Mouse (Mus musculus) heart, embryonic 16.5 days (tissue): ENCODE data around the gene Pdzd4. TPM values are rescaled to one million over a fixed set of nuclear protein-coding genes. Genes with fewer than 3 reads are reported as not detected.

Experiments used
- ATAC-seq: fragments of 200-750 bp; cut with Nextera tagmentation; replicated peaks from 2 replicates; pipeline ENCODE4 v1.8.0; 2017; ENCODE audit warnings: moderate number of reproducible peaks; ENCODE audit not compliant: insufficient read depth, low FRiP score; ENCODE audit errors: extremely low read depth
- H3K27ac ChIP-seq: fragments of 300-500 bp; sonication (generic); 2 replicates; pipeline ENCODE4 v1.5.1; 2014; ENCODE audit warnings: mild to moderate bottlenecking, low read length, control low read depth, moderate library complexity
- H3K27me3 ChIP-seq: fragments of 300-500 bp; sonication (generic); 2 replicates; pipeline ENCODE4 v1.6.1; 2014; ENCODE audit warnings: low read length, mixed read lengths; ENCODE audit not compliant: control insufficient read depth, insufficient read depth
- H3K36me3 ChIP-seq: fragments of 300-500 bp; sonication (generic); 2 replicates; pipeline ENCODE4 v1.6.1; 2014; ENCODE audit not compliant: control insufficient read depth, insufficient read depth
- H3K4me1 ChIP-seq: fragments of 300-500 bp; sonication (generic); 2 replicates; pipeline ENCODE4 v1.6.1; 2014; ENCODE audit warnings: low read length, mixed read lengths; ENCODE audit not compliant: control insufficient read depth, insufficient read depth
- H3K4me2 ChIP-seq: fragments of 300-500 bp; sonication (generic); 2 replicates; pipeline ENCODE4 v1.6.1; 2014; ENCODE audit warnings: low read depth, mild to moderate bottlenecking, control low read depth, low read length
- H3K4me3 ChIP-seq: fragments of 300-500 bp; sonication (generic); 2 replicates; pipeline ENCODE4 v1.5.1; 2014; ENCODE audit warnings: mild to moderate bottlenecking, control low read depth, low read length
- H3K9ac ChIP-seq: fragments of 300-500 bp; sonication (generic); 2 replicates; pipeline ENCODE4 v1.6.1; 2014; ENCODE audit warnings: low read length, control low read depth
- H3K9me3 ChIP-seq: fragments of 300-500 bp; sonication (generic); replicated peaks from 2 replicates; pipeline ENCODE4 v1.6.1; 2016; ENCODE audit warnings: low read length; ENCODE audit not compliant: control insufficient read depth
- WGBS: fragments of 180-500 bp; shearing (Covaris S2); extraction: QIAGEN DNeasy Blood & Tissue Kit; methylation state at CpG from one replicate; pipeline ENCODE4 v1.1.7; 2014; 5-methylcytosine and 5-hydroxymethylcytosine counted together
- polyA plus RNA-seq: library from polyadenylated mRNA; unstranded; fragments of >200 nt; fragmentation: Nextera tagmentation; extraction: Ambion mirVana; gene quantifications from 2 replicates; pipeline ENCODE4 v1.2.1, GENCODE M21; 2015

Pdzd4 gene
- polyA plus RNA-seq, 1 experiment from 2014 or later: 0.32 TPM

GRCm38 (mm10) chrX:73767267-73767666, 57.5 kb downstream of the Pdzd4 start:
- 66% methylated on average over 9 of the region's 9 CpGs for WGBS
- no peak for ATAC-seq
- H3K9ac ChIP-seq: no peak overlapping the region
- H3K4me2 ChIP-seq: no peak overlapping the region
- no peak overlapping the region for H3K4me3 ChIP-seq
- H3K9me3 ChIP-seq: no peaks in the 10 kb centered on the region
- H3K4me1 ChIP-seq: peaks cover 3% of the 10 kb centered on the region; the same call in 1 of the 2 replicates
- H3K27me3 ChIP-seq: no peaks in the 10 kb centered on the region
- H3K27ac ChIP-seq: no peak overlapping the region
- no peaks in the 10 kb centered on the region for H3K36me3 ChIP-seq

GRCm38 (mm10) chrX:73765311-73765710, 59.5 kb downstream of the Pdzd4 start:
- peak; percentile 73 for ATAC-seq

DNA sequence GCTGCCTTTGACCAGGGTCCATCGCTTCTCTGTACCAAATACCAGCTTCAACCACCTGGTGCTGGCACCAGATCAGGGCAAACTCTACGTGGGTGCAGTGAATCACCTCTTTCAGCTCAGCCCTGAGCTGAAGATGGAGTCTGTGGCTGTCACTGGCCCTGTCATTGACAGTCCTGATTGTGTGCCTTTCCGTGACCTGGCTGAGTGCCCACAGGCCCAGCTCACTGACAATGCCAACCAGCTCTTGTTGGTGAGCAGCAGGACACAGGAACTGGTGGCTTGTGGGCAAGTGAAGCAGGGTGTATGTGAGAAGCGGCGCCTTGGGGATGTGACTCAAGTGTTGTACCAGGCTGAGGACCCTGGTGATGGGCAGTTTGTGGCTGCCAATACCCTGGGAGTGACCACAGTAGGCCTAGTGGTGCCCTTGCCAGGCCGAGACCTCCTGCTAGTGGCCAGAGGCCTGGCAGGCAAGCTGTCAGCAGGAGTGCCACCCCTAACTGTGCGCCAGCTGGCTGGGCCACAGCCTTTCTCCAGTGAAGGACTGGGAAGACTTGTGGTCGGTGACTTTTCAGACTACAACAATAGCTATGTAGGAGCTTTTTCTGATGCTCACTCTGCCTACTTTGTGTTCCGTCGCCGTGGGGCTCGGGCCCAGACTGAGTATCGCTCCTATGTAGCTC, 66.0 kb downstream of the Pdzd4 start:
- 78% methylated on average over 13 of the region's 13 CpGs for WGBS
- H3K4me1 ChIP-seq: 0 out of 2 replicates have a peak, but pooled peaks cover 4% of the 10 kb centered on the region
- no peaks in the 10 kb centered on the region for H3K9me3 ChIP-seq
- no peak overlapping the region for H3K4me2 ChIP-seq
- H3K4me3 ChIP-seq: no peak overlapping the region
- H3K36me3 ChIP-seq: no peaks in the 10 kb centered on the region
- H3K27ac ChIP-seq: no peak overlapping the region
- no peaks in the 10 kb centered on the region for H3K27me3 ChIP-seq
- no peak overlapping the region for H3K9ac ChIP-seq
- no peak for ATAC-seq

More at GRCm38 (mm10) chrX:73765311-73765710, 59.5 kb downstream of the Pdzd4 start:
- H3K36me3 ChIP-seq: no peaks in the 10 kb centered on the region
- WGBS: 33% methylated on average over 1 of the region's 1 CpGs
- peak overlapping the region; percentile 27; the same call in 1 of the 2 replicates for H3K27ac ChIP-seq
- H3K27me3 ChIP-seq: no peaks in the 10 kb centered on the region
- peaks cover 3% of the 10 kb centered on the region; the same call in 1 of the 2 replicates for H3K4me1 ChIP-seq
- H3K9me3 ChIP-seq: no peaks in the 10 kb centered on the region
- no peak overlapping the region for H3K9ac ChIP-seq
- no peak overlapping the region for H3K4me2 ChIP-seq
- no peak overlapping the region for H3K4me3 ChIP-seq

DNA sequence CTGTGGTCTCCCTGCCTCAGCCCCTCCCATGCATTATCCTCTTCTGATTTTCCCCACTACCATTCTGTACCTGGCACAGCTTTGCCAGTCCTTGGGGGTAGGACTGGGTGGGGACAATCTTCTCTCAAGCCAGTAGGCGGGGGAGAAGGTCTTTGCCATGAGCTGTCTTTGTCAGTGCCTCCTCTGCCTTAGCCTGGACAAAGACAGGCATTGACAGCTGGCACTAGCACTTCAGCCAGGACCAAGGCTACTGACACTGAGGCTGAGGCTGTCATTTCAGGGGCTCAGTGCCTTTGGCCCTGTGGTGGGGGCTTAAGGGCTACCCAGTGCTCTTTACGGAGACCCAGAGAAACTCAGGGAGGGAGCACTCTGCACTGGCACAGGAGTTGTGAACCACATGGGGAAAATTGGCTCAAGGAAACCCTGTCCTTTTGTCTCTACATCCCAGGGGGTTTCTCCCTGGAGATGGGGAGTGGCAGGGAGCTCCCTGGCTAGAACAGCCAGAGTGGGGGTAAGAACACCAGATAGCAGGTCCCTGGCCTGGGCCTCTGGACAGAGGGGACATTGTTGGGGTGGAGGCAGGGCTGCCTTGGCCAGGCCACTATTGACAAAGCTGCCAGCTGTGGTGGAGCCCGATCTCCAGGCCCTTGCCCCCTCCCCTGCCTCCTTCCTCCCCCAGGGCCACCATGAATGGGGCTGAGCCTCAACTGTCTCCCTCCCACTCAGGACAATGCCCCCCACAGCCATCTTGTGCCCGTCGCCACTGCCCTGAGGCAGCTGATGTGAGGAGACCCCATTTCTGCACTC, 68.2 kb downstream of the Pdzd4 start, which contains the start of gene Plxnb3:
Gene Plxnb3 (plus strand): TSS at position 757 of the 807 bp plus-strand sequence.
- ATAC-seq: no peak
- H3K4me2 ChIP-seq: no peak within 1 kb of the TSS
- H3K9me3 ChIP-seq: no peaks in the 10 kb centered on the region
- no peaks in the 10 kb centered on the region for H3K36me3 ChIP-seq
- 75% methylated on average over 5 of the region's 5 CpGs for WGBS
- 0 out of 2 replicates have a peak, but pooled peaks cover 4% of the 10 kb centered on the region for H3K4me1 ChIP-seq
- no peaks in the 10 kb centered on the region for H3K27me3 ChIP-seq
- H3K27ac ChIP-seq: no peak within 1 kb of the TSS
- H3K9ac ChIP-seq: no peak within 1 kb of the TSS
- no peak within 1 kb of the TSS for H3K4me3 ChIP-seq

DNA sequence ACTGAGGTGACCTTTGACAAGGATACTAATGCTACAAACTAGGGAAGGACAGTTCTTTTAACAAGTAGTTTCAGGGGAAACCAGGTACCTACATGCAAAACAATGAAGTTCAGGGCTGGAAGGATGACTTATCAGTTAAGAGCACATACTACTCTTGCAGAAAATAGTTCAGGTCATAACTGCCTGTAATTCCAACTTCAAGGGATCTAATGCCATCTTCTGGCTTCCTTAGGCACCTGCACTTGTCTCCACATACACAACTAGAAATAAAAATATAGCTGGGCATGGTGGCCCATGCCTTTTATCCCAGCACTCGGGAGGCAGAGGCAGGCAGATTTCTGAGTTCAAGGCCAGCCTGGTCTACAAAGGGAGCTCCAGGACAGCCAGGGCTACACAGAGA, 75.8 kb downstream of the Pdzd4 start:
- no peaks in the 10 kb centered on the region for H3K27me3 ChIP-seq
- no peaks in the 10 kb centered on the region for H3K4me1 ChIP-seq
- no peaks in the 10 kb centered on the region for H3K9me3 ChIP-seq
- WGBS: 76% methylated on average over 1 of the region's 1 CpGs
- no peak overlapping the region for H3K4me3 ChIP-seq
- H3K9ac ChIP-seq: no peak overlapping the region
- no peak for ATAC-seq
- no peak overlapping the region for H3K4me2 ChIP-seq
- H3K36me3 ChIP-seq: no peaks in the 10 kb centered on the region
- H3K27ac ChIP-seq: no peak overlapping the region

DNA sequence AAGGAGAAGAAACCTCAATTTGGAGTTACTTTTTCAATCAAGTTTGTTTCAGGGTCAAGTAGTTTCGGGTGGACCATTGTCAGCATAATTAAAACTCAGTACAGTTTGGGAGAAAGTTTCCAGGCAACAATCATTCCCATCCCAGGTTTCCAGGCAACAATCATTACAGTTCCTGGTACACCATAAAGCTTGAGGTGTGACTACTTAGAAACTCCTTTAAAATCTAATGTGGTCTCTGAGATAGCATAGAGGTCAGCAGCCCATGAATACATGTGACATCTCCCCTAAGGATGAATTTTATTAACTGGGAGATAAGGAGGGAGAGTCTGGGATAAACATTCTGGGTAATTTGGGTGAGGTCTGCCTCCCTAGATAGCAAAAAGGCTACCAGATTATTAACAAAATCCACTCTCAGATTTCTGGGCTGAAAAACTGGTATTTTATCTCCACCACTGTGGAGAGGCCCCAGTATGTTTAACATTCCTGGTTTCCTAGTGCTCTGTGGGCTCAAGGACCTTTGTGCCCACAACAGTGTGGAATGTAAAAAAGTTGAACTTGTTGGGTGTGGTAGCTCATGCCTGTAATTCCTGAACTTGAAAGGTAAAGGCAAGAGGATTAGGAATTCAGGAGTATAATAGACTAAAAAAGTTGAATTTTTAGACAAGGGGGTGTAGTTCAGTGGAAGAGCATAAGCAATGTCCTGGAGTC, 79.8 kb downstream of the Pdzd4 start:
- no peaks in the 10 kb centered on the region for H3K36me3 ChIP-seq
- H3K27me3 ChIP-seq: no peaks in the 10 kb centered on the region
- no peak for ATAC-seq
- no peaks in the 10 kb centered on the region for H3K9me3 ChIP-seq
- H3K4me3 ChIP-seq: no peak overlapping the region
- H3K4me1 ChIP-seq: no peaks in the 10 kb centered on the region
- no peak overlapping the region for H3K9ac ChIP-seq
- WGBS: 46% methylated on average over 1 of the region's 1 CpGs
- H3K4me2 ChIP-seq: no peak overlapping the region
- H3K27ac ChIP-seq: no peak overlapping the region

Other genes with a start within 250 kb of the Pdzd4 start
- 1.1 and 1.7 TPM in 2 replicates for gene Dusp9, start 185.6 kb downstream of the Pdzd4 start, polyA plus RNA-seq
- 9.1 and 11.1 TPM in 2 replicates for gene Pnck, start 164.9 kb downstream of the Pdzd4 start, polyA plus RNA-seq
- 9.2 and 9.9 TPM in 2 replicates for gene Slc6a8, start 151.8 kb downstream of the Pdzd4 start, polyA plus RNA-seq
- 187 and 188 TPM in 2 replicates for gene Bcap31, start 108.8 kb downstream of the Pdzd4 start, polyA plus RNA-seq
- 18.0 and 19.4 TPM in 2 replicates for gene Abcd1, start 108.4 kb downstream of the Pdzd4 start, polyA plus RNA-seq
- 0.54 and 0.71 TPM in 2 replicates for gene Plxnb3, start 67.9 kb downstream of the Pdzd4 start, polyA plus RNA-seq
- gene Srpk3, start 50.6 kb downstream of the Pdzd4 start, polyA plus RNA-seq: 94.7 and 97.5 TPM in 2 replicates
- gene Idh3g, start 38.1 kb downstream of the Pdzd4 start, polyA plus RNA-seq: 523 and 569 TPM in 2 replicates
- 155 TPM in 2 replicates for gene Ssr4, start 37.9 kb downstream of the Pdzd4 start, polyA plus RNA-seq
- 0.06 and 0.09 TPM in 2 replicates for gene Avpr2, start 67.1 kb upstream of the Pdzd4 start, polyA plus RNA-seq
- 0.60 and 0.77 TPM in 2 replicates for gene L1cam, start 71.1 kb upstream of the Pdzd4 start, polyA plus RNA-seq
- 3.7 and 4.7 TPM in 2 replicates for gene Arhgap4, start 96.9 kb upstream of the Pdzd4 start, polyA plus RNA-seq
- gene Naa10, start 97.0 kb upstream of the Pdzd4 start, polyA plus RNA-seq: 89.8 and 97.1 TPM in 2 replicates
- 60.0 and 61.1 TPM in 2 replicates for gene Renbp, start 105.9 kb upstream of the Pdzd4 start, polyA plus RNA-seq
- 27.8 and 28.1 TPM in 2 replicates for gene Hcfc1, start 141.4 kb upstream of the Pdzd4 start, polyA plus RNA-seq
- 53.0 and 55.9 TPM in 2 replicates for gene Irak1, start 198.9 kb upstream of the Pdzd4 start, polyA plus RNA-seq